Mouse (Mus musculus) cerebellum, adult 2 months (tissue): ENCODE results near the gene AC124502.3.

ENCODE experiments used
- CTCF ChIP-seq: fragments of 200-500 bp; IDR thresholded peaks from 2 replicates; pipeline ENCODE4 v1.5.1; 2011; ENCODE audit warnings: low read depth, mild to moderate bottlenecking, control low read depth, low read length, moderate library complexity, borderline replicate concordance; ENCODE audit not compliant: insufficient read depth
- POLR2A ChIP-seq: fragments of 200-500 bp; IDR thresholded peaks from 2 replicates; pipeline ENCODE4 v1.6.1; 2011; ENCODE audit warnings: low read length, control low read depth, borderline replicate concordance; ENCODE audit not compliant: insufficient read depth

GRCm38 (mm10) chr19:5050047-5050905 lies 11.6 kb downstream of the AC124502.3 start, which contains the start of gene Rin1:
- peak; percentile 39; the same call in 1 of the 2 replicates for TF ChIP-seq CTCF
- TF ChIP-seq POLR2A: no peak
